Mouse (Mus musculus) MEL (cell line): ENCODE measurements at regions not wholly inside any gene's neighbourhood (a gene's known extent, or its start where the extent isn't known, plus 50 kb on each side); places are given as distances from the start of the nearest gene placed in this dataset.

Source experiments
- DNase-seq: peaks from one replicate; pipeline ENCODE4 v3.0.0; 2011; ENCODE audit warnings: low read depth, low spot score
- H3K27ac ChIP-seq: 2 replicates; pipeline ENCODE4 v1.5.1; 2012; ENCODE audit warnings: low read depth, mild to moderate bottlenecking, control low read depth, low read length, moderate library complexity; ENCODE audit not compliant: control insufficient read depth
- H3K27me3 ChIP-seq, 2 experiments: fragments of 150-350 bp in 1 of 2; sonication (generic) in 1 of 2; 2 replicates each; pipeline ENCODE4 v1.6.1; 2012; ENCODE audit warnings: low read length in 2 of 2, mild to moderate bottlenecking in 2 of 2, improper control_type of control experiment in 1 of 2, moderate library complexity in 1 of 2; ENCODE audit not compliant: insufficient read depth in 2 of 2, control insufficient read depth in 1 of 2
- H3K36me3 ChIP-seq, 2 experiments: 2 replicates each; pipeline ENCODE4 v1.6.1; 2012 to 2014; ENCODE audit warnings: low read length in 2 of 2, improper control_type of control experiment in 1 of 2, inconsistent platforms in 1 of 2, mild to moderate bottlenecking in 1 of 2; ENCODE audit not compliant: insufficient read depth in 2 of 2, control insufficient read depth in 1 of 2
- H3K4me1 ChIP-seq, 2 experiments: fragments of 150-350 bp in 1 of 2; sonication (generic) in 1 of 2; 2 replicates each; pipeline ENCODE4 v1.6.1; 2012; ENCODE audit warnings: low read length in 2 of 2, improper control_type of control experiment in 1 of 2, mild to moderate bottlenecking in 1 of 2; ENCODE audit not compliant: insufficient read depth in 2 of 2, control insufficient read depth in 1 of 2
- H3K4me3 ChIP-seq, 2 experiments: fragments of 150-350 bp in 1 of 2; sonication (generic) in 1 of 2; 2 replicates each; pipeline ENCODE4 v1.5.1; 2012; ENCODE audit warnings: low read depth in 2 of 2, low read length in 2 of 2, mild to moderate bottlenecking in 2 of 2, moderate library complexity in 2 of 2, control low read depth in 1 of 2, improper control_type of control experiment in 1 of 2; ENCODE audit not compliant: control insufficient read depth in 1 of 2, insufficient read depth in 1 of 2
- H3K79me2 ChIP-seq: 2 replicates; pipeline ENCODE4 v1.6.1; 2012; ENCODE audit warnings: mild to moderate bottlenecking, low read length, moderate library complexity; ENCODE audit not compliant: control insufficient read depth, poor library complexity, insufficient read depth
- H3K9ac ChIP-seq: 2 replicates; pipeline ENCODE4 v1.6.1; 2012; ENCODE audit warnings: low read depth, mild to moderate bottlenecking, control low read depth, low read length, moderate library complexity; ENCODE audit not compliant: control insufficient read depth, poor library complexity, severe bottlenecking
- H3K9me3 ChIP-seq: fragments of 150-350 bp; sonication (generic); replicated peaks from 2 replicates; pipeline ENCODE4 v1.6.1; 2012; ENCODE audit warnings: mild to moderate bottlenecking, low read length, improper control_type of control experiment, moderate library complexity; ENCODE audit not compliant: insufficient read depth
- CHD1 ChIP-seq: IDR thresholded peaks from 2 replicates; pipeline ENCODE4 v1.6.1; 2012; ENCODE audit warnings: low read depth, mild to moderate bottlenecking, inconsistent platforms, low read length, improper control_type of control experiment
- CTCF ChIP-seq, 3 experiments: IDR thresholded peaks in 2 of 3; conservative IDR thresholded peaks in 1 of 3; 2 replicates each; pipeline ENCODE4 v1.5.1; 2011 to 2012; ENCODE audit warnings: low read length in 3 of 3, low read depth in 2 of 3, mild to moderate bottlenecking in 2 of 3, improper control_type of control experiment in 1 of 3, inconsistent platforms in 1 of 3, mixed read lengths in 1 of 3, moderate library complexity in 1 of 3; ENCODE audit not compliant: control insufficient read depth in 1 of 3, insufficient read depth in 1 of 3, poor library complexity in 1 of 3, severe bottlenecking in 1 of 3
- ETS1 ChIP-seq: IDR thresholded peaks from 2 replicates; pipeline ENCODE4 v1.6.1; 2012; ENCODE audit warnings: low read depth, mild to moderate bottlenecking, inconsistent platforms, low read length, improper control_type of control experiment, moderate library complexity
- GABPA ChIP-seq: IDR thresholded peaks from 2 replicates; pipeline ENCODE4 v1.6.1; 2012; ENCODE audit warnings: low read depth, mild to moderate bottlenecking, inconsistent platforms, low read length, improper control_type of control experiment, moderate library complexity
- GATA1 ChIP-seq: IDR thresholded peaks from 2 replicates; pipeline ENCODE4 v1.6.1; 2011; ENCODE audit warnings: low read depth, low read length, improper control_type of control experiment
- JUND ChIP-seq: IDR thresholded peaks from 2 replicates; pipeline ENCODE4 v1.6.1; 2011; ENCODE audit warnings: low read depth, mild to moderate bottlenecking, improper control_type of control experiment, low read length
- KAT2A ChIP-seq: conservative IDR thresholded peaks from 2 replicates; pipeline ENCODE4 v1.6.1; 2012; ENCODE audit warnings: low read depth, low read length, improper control_type of control experiment, inconsistent platforms
- MAFK ChIP-seq: IDR thresholded peaks from 2 replicates; pipeline ENCODE4 v1.6.1; 2011; ENCODE audit warnings: low read depth, mild to moderate bottlenecking, low read length, improper control_type of control experiment, borderline replicate concordance
- MAX ChIP-seq: IDR thresholded peaks from 2 replicates; pipeline ENCODE4 v1.6.1; 2011; ENCODE audit warnings: low read length, improper control_type of control experiment
- MAZ ChIP-seq: IDR thresholded peaks from 2 replicates; pipeline ENCODE4 v1.6.1; 2012; ENCODE audit warnings: low read depth, mild to moderate bottlenecking, inconsistent platforms, low read length, improper control_type of control experiment
- MEF2A ChIP-seq: IDR thresholded peaks from 2 replicates; pipeline ENCODE4 v1.6.1; 2014; ENCODE audit warnings: low read depth, mild to moderate bottlenecking, inconsistent platforms, low read length, improper control_type of control experiment; ENCODE audit not compliant: poor library complexity, insufficient replicate concordance, severe bottlenecking; ENCODE audit errors: extremely low read depth
- MXI1 ChIP-seq: IDR thresholded peaks from 2 replicates; pipeline ENCODE4 v1.6.1; 2011; ENCODE audit warnings: mild to moderate bottlenecking, low read depth, low read length, improper control_type of control experiment
- MYB ChIP-seq: IDR thresholded peaks from 2 replicates; pipeline ENCODE4 v1.6.1; 2011; ENCODE audit warnings: mild to moderate bottlenecking, low read depth, low read length, improper control_type of control experiment
- MYC ChIP-seq: IDR thresholded peaks from 2 replicates; pipeline ENCODE4 v1.6.1; 2011; ENCODE audit warnings: low read depth, mild to moderate bottlenecking, low read length, improper control_type of control experiment, moderate library complexity
- NELFE ChIP-seq: IDR thresholded peaks from 2 replicates; pipeline ENCODE4 v1.6.1; 2011; ENCODE audit warnings: low read depth, low read length, improper control_type of control experiment
- NRF1 ChIP-seq: IDR thresholded peaks from 2 replicates; pipeline ENCODE4 v1.6.1; 2014; ENCODE audit warnings: low read depth, mild to moderate bottlenecking, inconsistent platforms, low read length, improper control_type of control experiment, moderate library complexity; ENCODE audit not compliant: poor library complexity, insufficient read depth, severe bottlenecking
- POLR2A ChIP-seq, 2 experiments: IDR thresholded peaks; 2 replicates each; pipeline ENCODE4 v1.6.1; 2011 to 2012; ENCODE audit warnings: low read length in 2 of 2, mild to moderate bottlenecking in 2 of 2, control low read depth in 1 of 2, improper control_type of control experiment in 1 of 2, low read depth in 1 of 2, moderate library complexity in 1 of 2; ENCODE audit not compliant: control insufficient read depth in 1 of 2, insufficient read depth in 1 of 2, poor library complexity in 1 of 2
- POLR2AphosphoS2 ChIP-seq: IDR thresholded peaks from 2 replicates; pipeline ENCODE4 v1.6.1; 2011; ENCODE audit warnings: low read length, improper control_type of control experiment
- RAD21 ChIP-seq: IDR thresholded peaks from 2 replicates; pipeline ENCODE4 v1.6.1; 2011; ENCODE audit warnings: mild to moderate bottlenecking, low read depth, low read length, improper control_type of control experiment
- RCOR1 ChIP-seq: IDR thresholded peaks from 2 replicates; pipeline ENCODE4 v1.6.1; 2012; ENCODE audit warnings: low read depth, mild to moderate bottlenecking, inconsistent platforms, low read length, improper control_type of control experiment
- SIN3A ChIP-seq: IDR thresholded peaks from 2 replicates; pipeline ENCODE4 v1.6.1; 2012; ENCODE audit warnings: low read length, improper control_type of control experiment, inconsistent platforms
- SMC3 ChIP-seq: IDR thresholded peaks from 2 replicates; pipeline ENCODE4 v1.6.1; 2011; ENCODE audit warnings: low read depth, low read length, improper control_type of control experiment
- TBP ChIP-seq: IDR thresholded peaks from 2 replicates; pipeline ENCODE4 v1.8.0; 2011; ENCODE audit warnings: low read depth, low read length, improper control_type of control experiment
- TCF12 ChIP-seq: IDR thresholded peaks from 2 replicates; pipeline ENCODE4 v1.6.1; 2014; ENCODE audit warnings: low read depth, mild to moderate bottlenecking, inconsistent platforms, low read length, improper control_type of control experiment, moderate library complexity
- UBTF ChIP-seq: IDR thresholded peaks from 2 replicates; pipeline ENCODE4 v1.6.1; 2012; ENCODE audit warnings: low read depth, mild to moderate bottlenecking, inconsistent platforms, low read length, improper control_type of control experiment, moderate library complexity, borderline replicate concordance; ENCODE audit not compliant: insufficient read depth
- USF2 ChIP-seq, 2 experiments: IDR thresholded peaks; 2 replicates each; pipeline ENCODE4 v1.6.1; 2011 to 2012; ENCODE audit warnings: improper control_type of control experiment in 2 of 2, low read length in 2 of 2, borderline replicate concordance in 1 of 2, inconsistent platforms in 1 of 2, low read depth in 1 of 2, mild to moderate bottlenecking in 1 of 2; ENCODE audit not compliant: insufficient read depth in 1 of 2
- ZKSCAN1 ChIP-seq: IDR thresholded peaks from 2 replicates; pipeline ENCODE4 v1.6.1; 2012; ENCODE audit warnings: low read depth, mild to moderate bottlenecking, inconsistent platforms, low read length, improper control_type of control experiment, moderate library complexity
- ZNF384 ChIP-seq: IDR thresholded peaks from 2 replicates; pipeline ENCODE4 v1.6.1; 2012; ENCODE audit warnings: low read depth, mild to moderate bottlenecking, inconsistent platforms, low read length, improper control_type of control experiment

GRCm38 (mm10) chr7:89023230-89024030 is 380.6 kb downstream of the Tmem135 start:
- Histone ChIP-seq H3K36me3 (no peaks in the 10 kb centered on the region), H3K27me3 (no peaks in the 10 kb centered on the region), H3K9ac (no peak overlapping the region), H3K9me3 (no peaks in the 10 kb centered on the region), H3K4me1 (no peaks in the 10 kb centered on the region), H3K4me3 (no peak overlapping the region), H3K79me2 (no peaks in the 10 kb centered on the region), H3K27ac (no peak overlapping the region)
- TF ChIP-seq MAFK (no peak), NELFE (no peak), TBP (no peak), MAZ (no peak), GABPA (no peak), ZKSCAN1 (no peak), JUND (no peak), POLR2A (IDR thresholded peaks at IDR 0.05; ENCODE audit: control insufficient read depth in 1 of 2, insufficient read depth in 1 of 2, low read depth in 1 of 2, low read length in 2 of 2, poor library complexity in 1 of 2) (no peak), GATA1 (no peak), MYC (no peak), RCOR1 (no peak), MEF2A (no peak), RAD21 (no peak), KAT2A (no peak), MYB (no peak), SIN3A (no peak), NRF1 (no peak), CHD1 (no peak)
- DNase-seq = no peak

- no peaks in the 10 kb centered on the region for H3K9me3 ChIP-seq
- H3K27ac ChIP-seq = no peak overlapping the region
- TF ChIP-seq TCF12 (no peak), MXI1 (no peak), CTCF (IDR thresholded peaks at IDR 0.05 in 2 of 3, conservative IDR thresholded peaks at IDR 0.05 in 1 of 3; ENCODE audit: control insufficient read depth in 1 of 3, insufficient read depth in 1 of 3, low read depth in 2 of 3, low read length in 3 of 3, poor library complexity in 1 of 3, severe bottlenecking in 1 of 3) (no peak), USF2 (IDR thresholded peaks at IDR 0.05; ENCODE audit: borderline replicate concordance in 1 of 2, insufficient read depth in 1 of 2, low read depth in 1 of 2, low read length in 2 of 2) (no peak), MYB (no peak), CHD1 (no peak), MAX (no peak), POLR2AphosphoS2 (no peak), UBTF (no peak), JUND (no peak), ETS1 (no peak), ZNF384 (no peak), SMC3 (no peak)
- H3K27me3 ChIP-seq = no peaks in the 10 kb centered on the region
- H3K36me3 ChIP-seq = no peaks in the 10 kb centered on the region
- H3K9ac ChIP-seq = no peak overlapping the region
- no peaks in the 10 kb centered on the region for H3K4me1 ChIP-seq
- DNase-seq = no peak
- no peak overlapping the region for H3K4me3 ChIP-seq
- no peaks in the 10 kb centered on the region for H3K79me2 ChIP-seq
Measured at GRCm38 (mm10) chr7:88998815-88999392, 405.1 kb downstream of the Tmem135 start.
